Comparison of ENCODE assay signal across 16 mouse cellular contexts in the genomic region with DNA sequence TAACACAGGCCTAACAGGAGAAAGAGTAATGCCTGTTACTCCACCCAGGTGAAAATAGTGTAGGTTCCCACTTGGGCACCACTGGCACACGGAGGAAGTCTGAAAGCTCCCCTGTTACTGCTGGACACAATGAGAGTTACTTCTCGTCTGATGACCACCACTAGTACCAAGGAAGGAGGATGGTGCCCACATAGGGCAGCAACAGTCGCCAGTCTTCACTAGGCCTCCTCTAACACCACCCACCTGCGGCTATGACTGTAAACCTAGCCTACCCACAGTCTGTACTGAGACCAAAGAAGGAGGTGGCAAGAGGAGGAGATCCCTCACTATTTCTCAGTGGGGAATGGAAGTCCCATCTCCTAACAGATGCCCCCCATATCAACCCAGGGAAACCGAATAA.
DNase-seq lines count a peak whose midpoint lies in the region.
"Had no signal": no experiment of that assay in that cellular context is flagged by ENCODE, and none has a peak within 500 bp of the region (broad histone marks: within the 10 kb centered on the region; RNA-seq: fewer than 3 reads in every experiment).

No protein-coding gene starts in this region.

- no peak overlapping the region for H3K27ac ChIP-seq in heart, embryonic 10.5 days

- H3K27me3 ChIP-seq in heart, embryonic 10.5 days (ENCODE audit: insufficient read depth, poor library complexity, severe bottlenecking), result no peaks in the 10 kb centered on the region
- H3K27me3 ChIP-seq: CH12.LX had no signal

- intact Hi-C loops in heart, postnatal 25 days (cut with DNase I), result no loop called here
- intact Hi-C loops in heart, postnatal 10 days (cut with DNase I), result no loop called here

- no peak overlapping the region for H3K4me3 ChIP-seq in heart, embryonic 10.5 days

- no peaks in the 10 kb centered on the region for H3K4me1 ChIP-seq in heart, embryonic 10.5 days

- WGBS in heart, embryonic 10.5 days, result 82% methylated on average over 5 of the region's 5 CpGs

- DNase-seq in heart, adult 11 months, result peak; percentile 74
- DNase-seq in heart, postnatal 25 days (ENCODE audit: low spot score), result no peak
- peak; percentile 66 for DNase-seq in heart, embryonic 10.5 days (ENCODE audit: low spot score)
- DNase-seq in heart, postnatal 10 days, result no peak
- DNase-seq: adrenal gland, adult 2 months; adrenal gland, adult 8-10 months; adrenal gland, postnatal 10 days; adrenal gland, postnatal 14 days; adrenal gland, postnatal 25 days; adrenal gland, postnatal 36 days; B cell, adult 2 months; cerebellum, adult 11 months; cerebellum, adult 11-12 months; cerebellum, adult 18-20 months had no signal

- H3K9me3 ChIP-seq in heart, embryonic 10.5 days, result no peaks in the 10 kb centered on the region
- H3K9me3 ChIP-seq: G1E had no signal

- no peaks in the 10 kb centered on the region for H3K36me3 ChIP-seq in heart, embryonic 10.5 days
- H3K36me3 ChIP-seq: G1E had no signal

Comparison
In these comparisons a context has a peak if more than half of its experiments do, and no peak if none do; other contexts are left out.
1. DNase-seq: peak in heart, adult 11 months (single experiment) and heart, embryonic 10.5 days (single experiment); none in heart, postnatal 25 days (single experiment) and heart, postnatal 10 days (0 of 2).